Mouse (Mus musculus): Measurements from ENCODE around the gene Myo1e.
"Not testable (repeated sequence)": the region's sequence is repeated elsewhere in the genome, so short reads cannot be mapped to it uniquely, and the experiment has no call there.

GRCm38 (mm10) chr9:70256027-70256426 is 48.9 kb downstream of the Myo1e start:
- TF ChIP-seq CTCF (IDR thresholded peaks at IDR 0.05; ENCODE audit: low read depth, low read length); POLR2A (IDR thresholded peaks at IDR 0.05; ENCODE audit: extremely low read depth, insufficient read depth, low read length): not testable (repeated sequence)
